Mouse (Mus musculus) WW6 (cell line): ENCODE results near the gene Ndp.

ENCODE experiments used
- DNase-seq: peaks from one replicate; pipeline ENCODE4 v3.0.0-alpha.2; 2013; ENCODE audit warnings: low read depth, low spot score

The Ndp gene

DNA sequence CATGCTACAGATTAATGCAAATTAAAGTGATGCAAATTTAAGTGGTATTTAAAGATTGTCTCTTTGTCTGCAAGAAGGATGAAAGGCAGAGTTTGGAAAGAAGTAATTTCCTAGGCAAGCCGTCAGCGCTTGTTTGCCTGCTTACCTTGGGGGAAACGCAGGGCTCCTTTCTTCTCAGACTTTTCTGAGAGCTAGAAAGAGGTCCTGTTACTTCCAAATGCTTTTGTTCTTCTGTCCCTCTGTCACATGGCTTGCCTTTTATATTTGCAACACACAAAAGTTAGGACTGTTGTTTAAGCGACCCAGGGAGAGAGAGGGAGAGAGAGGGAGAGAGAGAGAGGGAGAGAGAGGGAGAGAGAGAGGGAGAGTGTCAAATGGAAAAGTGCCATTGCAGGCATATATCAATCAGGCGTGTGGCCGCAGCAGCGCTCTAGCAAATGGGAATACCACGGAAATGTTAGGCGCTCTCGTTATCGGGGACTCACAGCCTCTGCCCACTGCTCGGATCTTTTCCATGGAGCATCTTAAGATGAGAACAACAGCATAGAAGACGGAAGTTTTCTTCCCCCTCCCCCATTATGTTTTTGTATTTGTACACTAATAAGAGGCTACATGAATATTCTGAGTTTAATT lies at the start of gene Ndp:
TSS of gene Ndp (minus strand) at position 534 of the 633 bp plus-strand sequence.
- DNase-seq, result no peak

GRCm38 (mm10) chrX:16954767-16955166 lies 43.2 kb upstream of the Ndp start:
- DNase-seq, result no peak

GRCm38 (mm10) chrX:16918006-16918405 lies 6.4 kb upstream of the Ndp start:
- DNase-seq, result no peak

- no peak for DNase-seq
Measured at GRCm38 (mm10) chrX:16913118-16913517, 1.5 kb upstream of the Ndp start.

GRCm38 (mm10) chrX:16911911-16912310 lies 337 bp upstream of the Ndp start:
- no peak for DNase-seq

- DNase-seq, result no peak
Measured at GRCm38 (mm10) chrX:16910211-16911095, 1.1 kb downstream of the Ndp start.

GRCm38 (mm10) chrX:16908652-16909051 lies 2.9 kb downstream of the Ndp start:
- no peak for DNase-seq

DNA sequence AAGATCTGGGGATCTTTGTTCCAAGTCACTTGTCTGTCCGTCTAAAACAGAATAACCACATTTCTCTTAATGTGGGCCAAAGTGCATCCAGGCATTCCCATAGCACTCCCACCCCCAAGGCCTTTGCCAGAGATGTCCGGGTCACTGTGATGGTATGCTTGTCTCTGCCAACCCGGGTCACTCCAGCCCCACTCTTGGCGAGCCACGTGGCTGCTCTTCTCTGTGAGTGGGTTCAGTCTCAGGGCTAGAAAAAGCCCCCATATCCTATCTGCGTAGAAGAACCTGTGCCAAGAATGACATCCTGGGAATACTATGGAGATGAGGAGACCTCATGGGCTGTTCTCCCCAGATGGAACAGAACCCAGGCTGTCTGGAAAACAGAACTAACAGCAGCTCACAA lies 4.0 kb downstream of the Ndp start:
- no peak for DNase-seq

- peak; percentile 13 for DNase-seq
Measured at GRCm38 (mm10) chrX:16894377-16895175, 17.0 kb downstream of the Ndp start.

DNA sequence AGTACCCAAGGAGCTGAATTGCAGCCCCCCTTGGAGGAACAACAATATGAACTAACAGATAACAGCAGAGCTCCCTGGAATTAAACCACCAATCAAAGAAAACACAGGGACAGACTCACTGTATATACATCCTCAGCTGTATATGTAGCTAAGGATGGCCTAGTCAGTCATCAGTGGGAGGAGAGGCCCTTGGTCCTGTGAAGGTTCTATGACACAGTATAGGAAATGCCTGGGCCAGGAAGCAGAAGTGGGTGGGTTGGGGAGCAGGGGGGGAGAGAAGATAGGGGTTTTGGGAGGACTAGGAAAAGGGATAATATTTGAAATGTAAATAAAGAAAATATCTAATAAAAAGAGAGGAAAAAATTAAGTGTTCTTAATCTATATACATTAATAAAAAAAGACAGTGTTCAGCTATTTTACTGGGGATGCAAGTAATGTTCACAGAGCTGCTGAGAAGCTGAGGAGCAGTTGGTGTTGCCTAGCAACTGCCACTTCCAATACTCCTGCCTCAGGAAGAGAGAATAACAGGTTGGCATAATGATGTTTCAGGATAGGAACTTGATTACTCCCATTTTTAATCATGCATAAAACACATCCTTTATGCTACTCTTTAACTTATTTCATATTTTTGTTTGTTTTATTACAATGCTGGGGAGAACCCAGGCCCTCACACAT lies 43.8 kb downstream of the Ndp start:
- no peak for DNase-seq

- DNase-seq, result no peak
Measured at GRCm38 (mm10) chrX:16860244-16860643, 51.3 kb downstream of the Ndp start.

GRCm38 (mm10) chrX:16846034-16846433 lies 65.5 kb downstream of the Ndp start:
- DNase-seq, result no peak

DNA sequence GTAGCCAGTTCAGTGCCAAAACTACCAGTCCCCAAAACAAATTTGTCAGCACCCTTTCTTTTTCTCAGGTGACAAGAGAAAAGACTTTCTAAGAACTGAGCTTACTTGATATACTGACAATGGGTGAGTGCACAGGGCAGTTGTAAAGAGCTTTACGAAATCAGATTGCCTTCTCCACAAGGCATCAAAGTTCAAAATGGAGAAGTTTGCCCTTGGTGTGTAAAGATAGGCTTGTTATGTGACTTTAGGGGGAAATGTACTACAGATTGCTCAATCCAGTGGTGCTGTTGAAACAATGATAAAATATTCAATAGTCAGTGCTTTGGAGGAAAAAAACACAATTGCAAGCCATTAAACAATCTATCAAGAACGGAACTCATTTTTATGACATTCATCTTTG lies 70.1 kb downstream of the Ndp start:
- DNase-seq, result no peak

GRCm38 (mm10) chrX:16837293-16837692 lies 74.3 kb downstream of the Ndp start:
- DNase-seq, result no peak

DNA sequence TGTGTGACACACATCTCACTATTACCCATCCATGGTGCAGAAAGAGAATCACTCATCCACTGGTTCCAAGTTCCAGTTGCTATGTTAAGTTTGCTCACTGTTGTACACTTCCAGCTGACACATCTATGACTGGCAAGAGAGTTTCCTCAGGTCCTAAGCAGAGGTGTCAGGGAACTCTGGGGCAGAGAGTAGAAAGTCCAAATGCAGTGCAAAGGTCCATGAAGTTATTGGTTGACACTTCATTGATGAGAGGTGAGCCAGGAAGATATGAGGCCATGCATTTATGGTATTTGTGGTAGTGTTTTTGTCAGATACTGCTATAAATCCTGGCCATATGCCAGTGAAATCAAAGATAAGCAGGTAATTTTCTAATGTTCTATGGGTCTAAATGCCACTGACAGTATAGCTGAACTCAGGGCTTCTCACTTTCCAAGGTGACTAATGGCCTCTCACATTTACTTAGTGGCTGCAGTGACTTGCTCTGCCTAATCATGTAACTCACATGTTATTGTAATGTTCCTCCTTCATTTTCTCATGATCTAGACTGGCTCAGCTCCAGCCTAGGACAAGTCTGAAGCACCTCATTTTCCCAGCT lies 75.0 kb downstream of the Ndp start:
- no peak for DNase-seq
